Mouse (Mus musculus) v-Abl transformed pro-B cells (cell line): ENCODE data around the gene Tmem150c.

Experiments used
- in situ Hi-C, 2 experiments: fragments of 400-800 bp; cut with MboI; formaldehyde crosslinking; loops; one replicate each; pipeline ENCODE4 v1.15.1; 2025; ENCODE audit not compliant: unreplicated experiment in 2 of 2

The Tmem150c gene

DNA sequence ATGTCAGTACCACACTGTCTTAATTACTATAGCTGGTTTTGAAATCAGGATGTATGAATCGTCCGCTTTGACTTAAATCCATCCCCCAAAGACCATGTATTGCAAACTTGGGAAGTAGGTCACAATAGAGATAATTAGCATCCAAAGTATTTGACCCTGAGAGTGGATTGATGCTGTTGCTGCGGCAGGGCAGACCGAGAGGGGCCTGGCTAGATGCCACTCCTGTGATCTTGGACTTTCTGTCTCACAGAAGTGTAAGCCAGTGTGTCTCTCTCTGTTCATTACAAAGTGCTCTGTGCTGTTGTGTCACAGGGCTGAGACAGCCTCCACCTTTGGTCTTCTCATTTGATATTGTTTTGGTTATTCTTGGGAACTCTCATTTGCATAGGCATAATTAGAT lies 12.5 kb upstream of the Tmem150c start:
- in situ Hi-C loops: no loop called here

DNA sequence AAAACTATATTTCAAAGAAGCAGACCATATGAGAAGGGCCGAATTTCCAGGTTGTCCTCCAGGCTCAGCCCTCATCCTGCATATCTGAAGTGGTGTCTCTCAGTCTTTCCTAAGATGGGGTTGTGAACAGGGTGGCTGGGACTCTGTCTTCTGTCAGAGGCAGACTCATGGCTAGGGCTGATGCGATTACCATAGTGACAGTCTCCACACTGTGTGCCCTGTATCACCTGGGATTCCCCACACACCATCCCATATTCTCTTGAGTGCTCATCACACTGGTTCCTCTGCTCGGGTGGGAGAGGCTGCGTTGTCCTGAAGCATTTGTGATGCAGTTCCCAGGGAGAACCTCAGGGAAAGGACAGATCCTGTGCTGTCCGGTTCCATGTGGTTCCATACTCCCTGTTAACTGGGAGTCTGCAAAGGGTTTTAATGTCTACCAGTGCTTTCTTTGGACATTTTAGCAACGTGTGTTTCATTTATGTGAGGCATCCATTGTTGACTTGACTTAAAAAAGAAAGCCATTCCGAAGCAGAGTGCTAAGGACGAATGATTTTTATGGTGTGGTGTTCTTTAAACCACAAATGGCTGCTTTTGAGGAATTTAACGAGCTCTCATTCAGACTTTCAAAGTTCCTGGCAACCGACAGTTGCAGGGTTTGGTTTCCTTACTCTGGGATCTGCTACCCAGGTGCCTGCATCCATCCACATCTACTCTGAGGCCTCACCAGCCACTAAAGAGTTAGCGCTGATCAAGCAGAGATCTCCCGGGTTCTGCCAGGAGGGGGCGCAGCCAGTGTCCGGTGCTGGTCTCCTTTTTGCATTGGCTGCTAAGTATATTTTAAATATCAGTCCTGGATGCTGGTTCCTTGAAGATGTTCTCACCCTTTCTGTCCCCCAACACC lies 7.2 kb upstream of the Tmem150c start:
- in situ Hi-C loops: no loop called here

DNA sequence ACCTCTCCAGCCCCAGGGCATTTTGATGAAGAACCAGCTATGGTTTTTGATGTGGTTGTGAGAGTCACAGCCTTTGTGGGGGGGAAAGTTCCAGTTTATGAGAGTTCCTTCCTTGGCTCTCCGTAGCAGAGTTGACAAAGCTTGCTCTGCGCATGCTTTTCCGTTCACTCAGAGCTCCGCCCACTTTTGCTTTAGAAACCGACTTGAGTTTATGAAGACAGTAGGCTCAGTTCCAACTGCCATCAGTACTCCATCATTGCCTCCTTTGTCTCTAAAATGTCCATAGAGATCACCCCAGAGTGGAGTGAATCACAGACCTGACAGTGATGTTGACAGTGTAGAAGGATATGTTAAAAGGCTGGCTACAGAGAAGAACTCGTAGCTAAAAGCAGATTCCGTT lies 3.8 kb upstream of the Tmem150c start:
- in situ Hi-C loops: no loop called here

DNA sequence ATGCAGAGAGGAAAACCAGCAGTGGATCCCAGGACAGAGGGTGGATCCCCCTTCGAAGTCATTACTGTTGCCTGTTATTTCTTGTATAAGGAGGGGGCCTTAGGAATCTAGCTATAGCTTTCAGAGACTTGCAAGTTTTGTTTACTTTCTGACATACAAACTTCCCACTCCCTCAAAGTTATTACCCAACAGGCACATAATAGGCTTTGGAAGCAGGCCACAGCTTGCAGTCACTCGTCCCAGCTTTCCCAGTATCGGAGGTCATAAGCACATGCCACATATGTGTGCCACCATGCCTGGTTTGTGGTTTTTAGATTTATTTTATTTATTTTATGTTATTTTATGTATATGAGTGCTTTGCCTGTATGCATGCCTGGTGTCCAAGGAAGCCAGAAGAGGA lies 3.2 kb upstream of the Tmem150c start:
- in situ Hi-C loops: no loop called here

DNA sequence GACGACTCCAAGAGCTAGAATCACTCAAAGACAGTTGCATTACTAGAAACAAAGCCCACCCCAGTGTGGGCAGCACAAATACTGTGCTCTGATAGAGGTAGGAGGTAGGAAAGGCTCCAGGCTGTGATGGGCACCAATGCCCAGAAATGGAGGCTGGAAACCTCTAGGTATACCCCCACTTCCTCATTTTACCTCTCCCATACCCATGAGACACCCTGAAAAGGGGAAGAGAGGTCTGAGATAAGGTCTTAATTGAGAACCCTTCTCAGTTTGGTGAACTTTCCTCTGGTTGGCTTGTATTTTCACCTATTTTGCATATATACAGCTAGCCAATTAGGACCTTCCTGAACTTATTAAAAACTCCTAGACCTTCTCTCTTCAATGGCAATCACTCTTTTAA lies 2.4 kb upstream of the Tmem150c start:
- in situ Hi-C loops: no loop called here

DNA sequence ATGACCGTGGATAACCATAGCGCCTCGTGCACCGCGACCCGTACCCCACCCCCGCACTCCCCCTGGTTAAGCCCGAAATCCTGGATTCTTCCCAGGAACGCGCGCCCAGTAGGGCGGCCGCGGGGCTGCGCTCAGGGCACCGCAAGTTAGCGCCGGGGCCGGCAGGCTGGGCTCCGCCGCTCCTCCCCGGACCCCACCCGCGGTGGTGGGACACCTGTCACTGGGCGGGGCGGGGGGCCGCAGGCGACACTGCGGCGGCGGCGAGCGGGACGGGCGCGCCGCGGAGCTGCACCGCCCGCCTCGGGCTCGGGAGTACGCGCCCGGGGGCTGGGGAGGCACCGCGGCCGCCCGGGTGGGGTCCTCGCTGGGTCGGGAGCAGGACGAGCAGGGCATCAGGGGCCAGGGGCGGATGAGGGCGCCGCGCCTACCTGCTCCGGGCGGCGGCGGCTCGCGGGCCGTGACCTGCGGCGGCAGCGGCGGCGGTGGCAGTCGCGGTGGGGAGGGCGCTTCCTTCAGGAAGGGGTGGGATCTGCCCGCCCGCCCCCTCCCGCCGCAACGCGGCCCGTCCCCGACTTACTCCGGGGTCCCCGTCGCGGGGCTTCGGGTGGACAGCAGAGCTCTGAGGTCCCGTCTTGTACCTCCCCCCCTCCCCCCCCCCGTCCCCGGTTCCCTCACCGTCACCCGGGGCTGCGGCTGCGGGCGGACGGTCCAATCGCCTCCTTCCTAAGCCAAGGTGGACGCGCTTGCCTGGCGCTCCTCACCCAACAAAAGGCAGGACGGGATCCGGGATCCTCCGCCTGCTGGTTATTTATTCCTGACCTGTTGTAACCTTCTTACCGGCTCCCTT lies 594 bp downstream of the Tmem150c start:
- in situ Hi-C loops: no loop called here

DNA sequence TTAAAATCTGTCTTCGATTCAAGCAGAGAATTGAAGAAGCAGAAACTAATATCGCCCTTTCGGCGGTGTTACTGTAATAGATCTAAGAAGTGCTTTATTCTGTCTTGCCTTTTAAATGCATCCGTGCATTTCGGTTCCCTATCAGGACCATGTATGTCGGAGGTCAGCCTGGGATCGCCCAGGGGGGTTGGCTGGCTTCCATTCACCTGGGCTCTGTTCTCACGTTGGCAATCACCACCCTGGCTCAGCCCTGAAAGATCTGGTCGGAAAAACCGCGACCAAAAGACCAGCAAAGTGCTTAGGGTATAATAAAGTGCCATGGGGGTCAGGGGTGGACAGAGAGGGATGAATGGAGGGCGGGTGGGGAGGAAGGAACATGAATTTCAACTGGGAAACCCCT lies 1.3 kb downstream of the Tmem150c start:
- in situ Hi-C loops: no loop called here

DNA sequence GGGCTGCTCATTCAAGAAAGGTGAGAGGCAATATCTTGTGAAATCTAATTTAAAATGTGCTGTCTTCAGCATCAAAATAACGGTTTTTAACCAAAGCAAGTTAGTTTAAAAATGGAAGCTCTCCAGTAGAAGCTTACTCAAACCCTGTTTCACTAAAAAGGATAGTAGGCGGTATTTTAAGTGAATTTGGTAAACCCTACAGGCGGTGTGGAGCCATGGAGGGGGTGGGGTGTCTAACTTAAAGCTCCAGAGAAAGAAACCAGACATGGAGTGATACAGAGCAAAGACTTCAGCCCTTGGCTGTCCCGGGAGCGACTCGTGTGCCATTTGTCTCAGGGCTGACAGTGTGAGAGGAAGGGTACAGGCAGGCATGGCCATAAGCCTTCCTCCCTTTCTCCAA lies 4.0 kb downstream of the Tmem150c start:
- in situ Hi-C loops: no loop called here

DNA sequence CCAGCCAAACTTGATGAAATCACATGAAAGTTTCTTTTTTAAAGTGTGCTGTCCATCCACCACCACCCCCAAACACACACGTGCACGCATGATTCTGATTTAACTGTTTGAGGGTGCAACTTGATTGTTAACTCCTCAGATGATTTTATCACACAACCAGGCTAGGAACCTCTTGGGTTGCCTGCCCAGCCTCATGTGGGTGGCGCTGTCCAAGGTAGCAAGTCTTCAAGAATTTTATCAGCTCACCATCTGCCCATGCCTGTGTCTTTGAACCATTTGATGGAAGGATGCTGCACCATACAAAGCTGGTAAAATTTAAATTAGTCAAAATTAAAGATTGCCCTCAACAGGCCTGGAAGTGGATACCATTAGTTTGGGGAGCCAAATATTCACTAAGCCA lies 9.6 kb downstream of the Tmem150c start:
- in situ Hi-C loops: no loop called here

DNA sequence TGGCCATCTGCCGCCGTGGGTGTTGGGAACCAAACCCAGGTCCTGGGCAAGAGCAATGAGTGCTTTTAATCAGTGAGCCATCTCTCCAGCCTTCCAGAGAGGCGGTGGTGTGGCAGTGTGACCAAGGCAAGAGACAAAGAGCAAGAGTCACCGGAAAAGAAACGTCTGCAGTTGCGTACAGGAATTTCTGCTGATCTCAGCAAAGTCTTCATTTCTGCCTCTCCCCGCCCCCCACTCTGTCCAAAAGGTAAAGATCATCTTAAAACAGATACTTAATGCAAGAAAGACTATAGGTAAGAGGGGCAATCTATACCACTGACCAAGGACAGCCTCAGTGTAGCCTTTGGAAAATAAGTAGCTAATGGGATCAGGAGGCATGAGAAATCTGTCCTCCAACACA lies 14.8 kb downstream of the Tmem150c start:
- in situ Hi-C loops: no loop called here

DNA sequence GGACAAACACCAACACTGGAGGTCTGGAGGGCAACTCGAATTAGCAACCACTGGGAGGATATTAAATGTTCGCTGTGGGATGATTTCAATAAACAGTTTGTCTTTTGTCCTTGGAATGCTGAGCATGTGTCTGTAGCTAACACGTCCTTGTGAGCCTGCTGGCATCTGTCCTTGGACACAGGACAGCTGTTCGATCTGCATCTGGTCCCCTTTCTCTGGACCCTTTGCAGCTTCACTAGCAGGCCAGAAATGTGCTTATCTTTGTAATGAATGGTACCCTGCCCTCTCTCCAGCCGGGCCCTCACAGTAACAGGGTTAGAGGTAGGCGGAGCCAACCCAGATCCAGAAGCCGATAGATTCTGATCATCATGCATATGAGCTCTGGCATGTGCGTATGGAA lies 32.3 kb downstream of the Tmem150c start:
- in situ Hi-C loops: no loop called here

DNA sequence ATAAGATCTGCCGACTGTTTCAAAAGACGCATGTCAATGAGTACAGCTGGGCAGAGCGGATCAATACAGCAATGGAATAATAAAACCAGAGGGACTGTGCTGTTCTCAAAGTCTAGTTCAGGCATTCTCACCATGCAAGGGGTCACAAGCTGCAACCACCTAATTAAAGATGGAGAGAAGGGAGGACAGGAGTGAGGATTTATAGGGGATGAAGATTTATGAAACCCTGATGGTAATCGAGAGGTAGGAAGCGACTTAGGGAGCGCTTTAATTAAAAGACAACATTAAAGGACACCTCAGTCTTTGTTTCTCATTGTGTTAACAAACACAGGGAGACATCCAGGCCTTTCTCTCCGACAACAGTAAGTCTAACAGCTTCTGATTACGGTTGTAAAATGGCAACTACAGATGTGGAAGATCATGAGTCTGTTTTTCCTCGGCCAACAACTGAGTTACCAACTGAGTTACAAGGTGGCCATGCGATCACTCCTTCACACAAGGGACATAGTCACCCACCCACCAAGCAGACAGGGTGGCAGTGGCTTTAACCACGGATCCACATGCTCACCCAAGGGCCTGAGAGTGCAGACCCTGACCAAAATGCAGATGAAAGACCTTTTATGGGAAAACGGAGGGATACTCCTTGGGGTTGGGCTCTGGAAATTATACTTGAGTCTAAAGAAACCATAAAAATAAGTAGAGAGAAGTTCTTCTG lies 34.0 kb downstream of the Tmem150c start:
- in situ Hi-C loops: no loop called here

DNA sequence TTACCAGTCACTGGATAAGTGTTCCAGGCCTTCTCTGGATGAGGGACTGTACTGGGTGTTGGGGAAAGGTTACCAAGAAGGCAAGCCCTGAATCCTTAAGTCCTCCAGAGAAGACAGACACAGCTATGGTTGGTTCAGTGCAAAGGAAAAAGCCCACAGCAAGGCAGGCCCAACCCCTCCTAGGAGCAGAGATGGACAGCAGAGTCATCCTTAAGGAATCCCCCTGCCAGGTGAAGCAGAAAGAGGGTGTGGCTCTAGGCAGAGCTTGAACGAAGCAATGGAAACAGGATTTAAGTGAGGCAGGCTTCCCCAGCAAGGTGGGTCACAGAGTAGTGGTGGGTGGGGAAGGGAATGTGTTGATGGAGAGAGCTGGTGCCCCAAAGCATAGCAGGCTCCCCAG lies 35.1 kb downstream of the Tmem150c start:
- in situ Hi-C loops: no loop called here

DNA sequence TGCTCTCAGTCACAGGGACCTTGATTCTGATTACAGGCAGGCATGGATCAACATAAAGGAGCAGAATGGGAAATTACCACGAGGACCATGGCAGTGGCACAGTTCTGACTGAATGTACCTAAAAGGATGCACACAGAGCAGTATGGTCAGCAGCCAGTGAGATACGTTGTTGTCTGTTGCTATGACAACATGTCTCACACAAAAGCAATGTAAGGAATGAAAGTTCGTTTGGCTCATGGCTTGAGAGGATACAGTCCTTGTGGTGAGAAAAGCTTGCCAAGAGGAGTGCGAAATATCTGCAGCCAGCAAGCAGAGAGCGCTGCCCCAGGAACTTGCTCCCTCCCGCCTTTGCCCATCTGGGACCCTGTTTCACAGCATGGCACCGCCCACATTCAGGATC lies 36.3 kb downstream of the Tmem150c start:
- in situ Hi-C loops: no loop called here

DNA sequence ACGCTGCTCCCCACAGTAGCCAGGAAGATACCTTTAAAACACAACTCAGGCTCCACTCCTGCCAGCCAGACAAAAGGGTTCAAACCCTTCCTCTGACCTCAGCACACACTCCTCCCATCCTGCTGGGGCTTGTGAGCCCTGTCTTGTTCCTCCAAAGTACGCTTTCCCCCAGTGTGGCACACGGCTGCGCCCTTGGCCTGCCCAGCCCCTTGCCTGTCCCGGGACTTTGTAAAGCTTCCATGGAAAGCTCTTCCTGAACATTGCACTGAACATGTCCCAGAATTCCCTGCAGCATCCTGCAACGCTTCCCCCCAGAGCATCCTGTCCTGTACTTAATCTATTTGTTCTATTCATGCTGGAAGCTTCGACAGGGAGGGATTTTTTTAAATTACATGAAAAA lies 38.4 kb downstream of the Tmem150c start:
- in situ Hi-C loops: no loop called here

DNA sequence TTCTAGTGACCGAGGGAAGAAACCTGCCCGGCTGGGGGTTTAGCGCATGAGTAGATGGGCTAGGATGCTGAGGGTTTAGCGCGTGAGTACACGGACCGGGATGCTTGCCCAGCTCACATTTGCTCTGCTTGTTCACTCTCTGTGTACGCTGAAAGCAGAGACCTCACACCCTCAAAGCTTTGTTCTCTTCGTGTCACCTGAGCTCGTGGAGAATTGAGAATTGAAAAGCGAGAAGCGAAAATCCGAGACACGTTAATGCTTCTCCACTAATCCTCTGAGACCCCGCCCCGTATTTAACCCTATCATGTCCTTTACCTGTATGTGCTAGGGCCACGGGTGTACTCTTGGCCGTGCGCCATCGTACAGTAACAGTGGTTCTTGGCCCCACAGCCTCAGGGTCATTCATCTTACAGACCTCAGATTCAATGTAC lies 38.9 kb downstream of the Tmem150c start:
- in situ Hi-C loops: no loop called here

DNA sequence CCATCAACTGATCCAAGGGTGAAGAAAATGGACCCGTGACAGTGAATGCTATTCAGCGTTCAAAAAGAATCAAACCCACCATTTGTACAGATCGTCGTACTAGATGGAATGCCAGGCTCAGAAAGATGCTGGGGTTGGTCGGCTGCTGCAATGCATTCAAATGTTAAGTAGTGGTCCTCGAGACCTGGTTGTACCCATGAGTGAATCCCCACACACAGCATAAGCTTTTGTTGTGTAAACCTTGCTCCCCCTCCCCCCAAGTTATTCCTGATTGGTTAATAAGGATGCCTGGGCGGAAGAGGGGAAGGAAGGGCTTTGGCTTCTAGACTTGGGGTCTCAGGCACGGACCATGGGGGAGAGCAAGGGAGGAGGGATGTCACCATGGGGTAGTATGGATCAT lies 40.3 kb downstream of the Tmem150c start:
- in situ Hi-C loops: no loop called here

DNA sequence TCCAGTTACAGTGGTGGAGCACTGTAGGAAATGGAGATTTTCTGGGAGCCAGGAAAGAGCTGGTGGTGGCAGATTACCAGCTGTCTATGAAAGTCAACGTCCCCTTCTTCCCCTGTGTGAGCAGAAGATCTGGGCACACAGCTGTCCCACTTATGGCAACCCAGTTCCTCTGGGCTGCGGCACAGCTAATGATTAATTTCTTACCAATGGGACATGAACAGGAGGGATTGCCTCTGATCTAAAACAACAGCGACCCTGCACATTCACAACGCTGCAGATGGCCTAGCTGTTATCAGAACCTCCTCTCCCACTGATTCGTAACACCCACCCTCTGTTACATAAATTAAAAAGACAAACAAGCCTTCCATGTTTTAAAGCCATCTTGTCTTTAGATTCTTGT lies 46.2 kb downstream of the Tmem150c start:
- in situ Hi-C loops: no loop called here

DNA sequence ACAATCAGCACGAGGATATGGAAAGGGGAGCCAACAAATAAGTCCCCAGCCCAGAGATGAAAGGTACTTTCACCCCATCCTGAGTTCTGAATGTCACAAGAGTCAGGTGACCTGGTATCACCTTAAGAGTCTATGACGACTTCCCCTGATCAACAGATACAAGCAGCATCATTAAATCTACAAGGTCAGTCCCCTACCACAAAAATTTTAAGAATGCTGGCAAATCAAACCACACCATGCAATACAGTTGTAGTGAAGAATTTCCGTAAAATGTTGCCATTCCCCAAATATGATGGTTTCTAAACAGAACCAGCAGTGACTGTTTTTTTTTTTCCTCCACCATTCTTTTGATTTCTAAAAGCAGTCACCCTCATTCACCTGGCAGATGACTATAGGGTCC lies 49.0 kb downstream of the Tmem150c start:
- in situ Hi-C loops: no loop called here

DNA sequence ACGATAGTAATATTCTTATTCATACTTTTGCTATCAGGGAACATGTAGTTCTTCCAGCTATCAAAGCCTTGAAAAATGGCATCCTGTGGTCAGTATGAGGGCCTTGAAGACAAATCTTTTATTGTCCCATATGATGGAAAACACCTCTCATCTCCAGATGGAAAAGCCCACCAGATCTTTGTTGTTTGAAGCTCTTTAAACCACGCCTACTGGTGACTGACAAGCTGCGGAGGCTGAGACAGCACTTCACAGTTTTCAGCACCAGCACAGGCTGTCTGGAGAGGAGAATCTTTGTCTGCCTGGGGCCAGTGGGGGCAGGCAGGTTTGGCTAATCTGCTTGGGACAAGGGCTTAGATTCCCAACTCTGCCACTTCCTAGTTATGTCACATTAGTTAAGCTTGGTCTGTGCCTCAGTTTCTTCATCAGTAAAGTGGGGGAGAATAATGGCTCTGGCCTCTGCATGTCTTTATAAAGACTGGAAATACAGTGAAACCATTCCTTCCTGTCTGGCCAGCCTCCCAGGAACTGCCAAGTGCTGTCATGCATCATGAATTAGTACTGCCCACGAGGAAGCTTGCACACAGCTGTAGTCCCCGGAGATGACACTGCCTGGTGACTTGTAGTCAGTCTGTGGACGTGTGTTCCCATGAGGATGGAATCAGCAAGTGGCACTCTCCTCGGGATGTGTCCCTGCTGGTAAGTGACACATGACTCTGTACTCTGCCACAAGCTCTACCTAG lies 49.9 kb downstream of the Tmem150c start:
- in situ Hi-C loops: no loop called here

DNA sequence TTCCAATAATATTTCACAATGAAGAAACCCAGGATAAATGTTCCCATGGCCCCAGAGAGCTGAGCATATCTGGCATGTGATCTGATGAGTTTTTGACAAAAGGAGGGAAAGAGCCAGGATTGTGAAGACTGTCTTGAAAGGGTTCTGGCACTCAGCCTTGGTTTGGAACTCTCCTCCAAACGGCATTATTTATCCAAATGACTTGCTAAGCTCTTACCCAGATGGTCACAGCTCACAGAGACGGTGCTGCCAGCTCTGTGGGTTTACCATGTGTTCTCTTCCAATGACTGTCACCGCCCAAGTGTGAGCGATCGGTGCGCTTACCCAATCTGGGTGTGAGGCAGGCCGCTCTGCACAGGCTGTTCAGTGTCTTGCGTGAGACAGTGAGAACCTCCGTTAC lies 50.7 kb downstream of the Tmem150c start:
- in situ Hi-C loops: no loop called here
